Mouse (Mus musculus): ENCODE measurements around the gene Dnajb2. TPM values are rescaled to one million over a fixed set of nuclear protein-coding genes. Genes with fewer than 3 reads are reported as not detected.

Dnajb2 gene
- polyA plus RNA-seq, 1 experiment = 21.3 TPM

- no peak for TF ChIP-seq POLR2A (IDR thresholded peaks at IDR 0.05; ENCODE audit: low read depth, low read length)
- TF ChIP-seq CTCF (IDR thresholded peaks at IDR 0.05; ENCODE audit: extremely low read depth, insufficient read length, insufficient replicate concordance, low read depth, low read length) = no peak
- Histone ChIP-seq H3K27me3 (ENCODE audit: control insufficient read depth, insufficient read depth, low read length) (no peaks in the 10 kb centered on the region), H3K4me3 (ENCODE audit: low read depth, low read length) (no peak overlapping the region), H3K4me1 (ENCODE audit: control insufficient read depth, insufficient read depth, insufficient read length, low read length) (peaks cover 5% of the 10 kb centered on the region; the same call in 1 of the 2 replicates), H3K27ac (ENCODE audit: insufficient read depth, low read depth, low read length) (no peak overlapping the region), H3K36me3 (ENCODE audit: control insufficient read depth, insufficient read depth, low read length) (peaks cover 25% of the 10 kb centered on the region)
- WGBS = 90% methylated on average over 10 of the region's 10 CpGs
Observed at GRCm38 (mm10) chr1:75239591-75239990, 3.4 kb downstream of the Dnajb2 start.

- Histone ChIP-seq H3K4me3 (ENCODE audit: low read depth, low read length) (no peak overlapping the region), H3K27ac (ENCODE audit: insufficient read depth, low read depth, low read length) (no peak overlapping the region), H3K4me1 (ENCODE audit: control insufficient read depth, insufficient read depth, insufficient read length, low read length) (0 out of 2 replicates have a peak, but pooled peaks cover 2% of the 10 kb centered on the region), H3K36me3 (ENCODE audit: control insufficient read depth, insufficient read depth, low read length) (peaks cover 25% of the 10 kb centered on the region), H3K27me3 (ENCODE audit: control insufficient read depth, insufficient read depth, low read length) (no peaks in the 10 kb centered on the region)
- WGBS = 95% methylated on average over 14 of the region's 14 CpGs
- TF ChIP-seq CTCF (IDR thresholded peaks at IDR 0.05; ENCODE audit: extremely low read depth, insufficient read length, insufficient replicate concordance, low read depth, low read length) (no peak), POLR2A (IDR thresholded peaks at IDR 0.05; ENCODE audit: low read depth, low read length) (no peak)
Observed at GRCm38 (mm10) chr1:75243411-75243810, 7.2 kb downstream of the Dnajb2 start.

- H3K27ac ChIP-seq (ENCODE audit: insufficient read depth, low read depth, low read length) = no peak overlapping the region
- no peak for TF ChIP-seq CTCF (IDR thresholded peaks at IDR 0.05; ENCODE audit: extremely low read depth, insufficient read length, insufficient replicate concordance, low read depth, low read length)
- no peak for TF ChIP-seq POLR2A (IDR thresholded peaks at IDR 0.05; ENCODE audit: low read depth, low read length)
- 0 out of 2 replicates have a peak, but pooled peaks cover 5% of the 10 kb centered on the region for H3K4me1 ChIP-seq (ENCODE audit: control insufficient read depth, insufficient read depth, insufficient read length, low read length)
- H3K4me3 ChIP-seq (ENCODE audit: low read depth, low read length) = no peak overlapping the region
- H3K27me3 ChIP-seq (ENCODE audit: control insufficient read depth, insufficient read depth, low read length) = no peaks in the 10 kb centered on the region
- H3K36me3 ChIP-seq (ENCODE audit: control insufficient read depth, insufficient read depth, low read length) = peaks cover 25% of the 10 kb centered on the region
- 93% methylated on average over 12 of the region's 12 CpGs for WGBS
Observed at GRCm38 (mm10) chr1:75244175-75244826, 8.1 kb downstream of the Dnajb2 start.

GRCm38 (mm10) chr1:75244836-75245235 lies 8.6 kb downstream of the Dnajb2 start:
- 39% methylated on average over 4 of the region's 4 CpGs for WGBS
- TF ChIP-seq POLR2A (IDR thresholded peaks at IDR 0.05; ENCODE audit: low read depth, low read length) (no peak), CTCF (IDR thresholded peaks at IDR 0.05; ENCODE audit: extremely low read depth, insufficient read length, insufficient replicate concordance, low read depth, low read length) (no peak)
- Histone ChIP-seq H3K4me3 (ENCODE audit: low read depth, low read length) (no peak overlapping the region), H3K36me3 (ENCODE audit: control insufficient read depth, insufficient read depth, low read length) (peaks cover 19% of the 10 kb centered on the region), H3K27ac (ENCODE audit: insufficient read depth, low read depth, low read length) (no peak overlapping the region), H3K27me3 (ENCODE audit: control insufficient read depth, insufficient read depth, low read length) (no peaks in the 10 kb centered on the region), H3K4me1 (ENCODE audit: control insufficient read depth, insufficient read depth, insufficient read length, low read length) (0 out of 2 replicates have a peak, but pooled peaks cover 5% of the 10 kb centered on the region)

GRCm38 (mm10) chr1:75247071-75247930 lies 11.1 kb downstream of the Dnajb2 start:
- peaks cover 10% of the 10 kb centered on the region for H3K4me1 ChIP-seq (ENCODE audit: control insufficient read depth, insufficient read depth, insufficient read length, low read length)
- no peak overlapping the region for H3K27ac ChIP-seq (ENCODE audit: insufficient read depth, low read depth, low read length)
- 86% methylated on average over 16 of the region's 16 CpGs for WGBS
- TF ChIP-seq POLR2A (IDR thresholded peaks at IDR 0.05; ENCODE audit: low read depth, low read length) (no peak), CTCF (IDR thresholded peaks at IDR 0.05; ENCODE audit: extremely low read depth, insufficient read length, insufficient replicate concordance, low read depth, low read length) (no peak)
- H3K4me3 ChIP-seq (ENCODE audit: low read depth, low read length) = no peak overlapping the region
- no peaks in the 10 kb centered on the region for H3K27me3 ChIP-seq (ENCODE audit: control insufficient read depth, insufficient read depth, low read length)
- peaks cover 6% of the 10 kb centered on the region; the same call in 1 of the 2 replicates for H3K36me3 ChIP-seq (ENCODE audit: control insufficient read depth, insufficient read depth, low read length)

- H3K27ac ChIP-seq (ENCODE audit: insufficient read depth, low read depth, low read length) = no peak overlapping the region; the same call in 1 of the 2 replicates
- 0 out of 2 replicates have a peak, but pooled peaks cover 2% of the 10 kb centered on the region for H3K36me3 ChIP-seq (ENCODE audit: control insufficient read depth, insufficient read depth, low read length)
- peaks cover 10% of the 10 kb centered on the region for H3K4me1 ChIP-seq (ENCODE audit: control insufficient read depth, insufficient read depth, insufficient read length, low read length)
- TF ChIP-seq CTCF (IDR thresholded peaks at IDR 0.05; ENCODE audit: extremely low read depth, insufficient read length, insufficient replicate concordance, low read depth, low read length) (no peak), POLR2A (IDR thresholded peaks at IDR 0.05; ENCODE audit: low read depth, low read length) (no peak)
- no peaks in the 10 kb centered on the region for H3K27me3 ChIP-seq (ENCODE audit: control insufficient read depth, insufficient read depth, low read length)
- 41% methylated on average over 9 of the region's 9 CpGs for WGBS
- H3K4me3 ChIP-seq (ENCODE audit: low read depth, low read length) = no peak overlapping the region
Observed at GRCm38 (mm10) chr1:75248041-75248772, 12.0 kb downstream of the Dnajb2 start.
